Mouse (Mus musculus) spleen, postnatal 4 days (tissue): ENCODE measurements at regions not wholly inside any gene's neighbourhood (a gene's known extent, or its start where the extent isn't known, plus 50 kb on each side); places are given as distances from the start of the nearest gene placed in this dataset.
A peak's percentile ranks its signal among the peaks of the same experiment; 100 is the strongest.

Source experiments
- DNase-seq, 2 experiments: peaks; one replicate each; pipeline ENCODE4 v3.0.0; 2022; ENCODE audit warnings: low spot score in 2 of 2

- DNase-seq, result no peak
Observed at GRCm38 (mm10) chr2:92709668-92710067, 110.2 kb downstream of the Chst1 start.

GRCm38 (mm10) chr2:92711122-92711777 lies 111.7 kb downstream of the Chst1 start:
- DNase-seq, result no peak

- no peak for DNase-seq
Observed at GRCm38 (mm10) chr2:92712266-92713144, 113.0 kb downstream of the Chst1 start.

GRCm38 (mm10) chr2:92717706-92718105 lies 118.2 kb downstream of the Chst1 start:
- no peak for DNase-seq

GRCm38 (mm10) chr2:92721951-92722350 lies 122.4 kb downstream of the Chst1 start:
- DNase-seq, result no peak

GRCm38 (mm10) chr2:92723618-92724263 lies 124.2 kb downstream of the Chst1 start:
- no peak for DNase-seq

GRCm38 (mm10) chr2:92726640-92727039 lies 127.1 kb downstream of the Chst1 start:
- DNase-seq, result no peak

GRCm38 (mm10) chr2:92727241-92727640 lies 127.7 kb downstream of the Chst1 start:
- DNase-seq, result no peak

- DNase-seq, result no peak
Observed at GRCm38 (mm10) chr2:92728388-92728787, 128.9 kb downstream of the Chst1 start.

GRCm38 (mm10) chr2:92730371-92730770 lies 130.9 kb downstream of the Chst1 start:
- no peak for DNase-seq

GRCm38 (mm10) chr2:92733403-92733802 lies 133.9 kb downstream of the Chst1 start:
- no peak for DNase-seq

- no peak for DNase-seq
Observed at GRCm38 (mm10) chr2:92735784-92736183, 136.3 kb downstream of the Chst1 start.

GRCm38 (mm10) chr2:92737301-92737700 lies 137.8 kb downstream of the Chst1 start:
- no peak for DNase-seq

GRCm38 (mm10) chr2:92739576-92739975 lies 140.1 kb downstream of the Chst1 start:
- no peak for DNase-seq

- DNase-seq, result no peak
Observed at GRCm38 (mm10) chr2:92740776-92741295, 141.3 kb downstream of the Chst1 start.

- peak in 1 of 2 experiments; percentile 27 for DNase-seq
Observed at GRCm38 (mm10) chr2:92742025-92742424, 142.5 kb downstream of the Chst1 start.

- no peak for DNase-seq
Observed at GRCm38 (mm10) chr2:92742671-92743070, 143.2 kb downstream of the Chst1 start.

GRCm38 (mm10) chr2:92743152-92743551 lies 143.6 kb downstream of the Chst1 start:
- DNase-seq, result no peak

GRCm38 (mm10) chr2:92743911-92744310 lies 144.4 kb downstream of the Chst1 start:
- DNase-seq, result no peak

GRCm38 (mm10) chr2:92747406-92747805 lies 147.9 kb downstream of the Chst1 start:
- no peak for DNase-seq

GRCm38 (mm10) chr2:92750116-92750515 lies 150.6 kb downstream of the Chst1 start:
- no peak for DNase-seq

GRCm38 (mm10) chr2:92750672-92751071 lies 151.2 kb downstream of the Chst1 start:
- no peak for DNase-seq
